Mouse (Mus musculus) heart, embryonic 13.5 days (tissue): ENCODE results near the gene Ispd. TPM values are rescaled to one million over a fixed set of nuclear protein-coding genes. Genes with fewer than 3 reads are reported as not detected.

Experiments
- ATAC-seq: fragments of 200-750 bp; cut with Nextera tagmentation; 2 replicates; pipeline ENCODE4 v1.8.0; 2017; ENCODE audit warnings: moderate TSS enrichment; ENCODE audit not compliant: insufficient number of reproducible peaks, low FRiP score, low TSS enrichment; ENCODE audit errors: extremely low read depth
- H3K27ac ChIP-seq: fragments of 300-500 bp; sonication (generic); replicated peaks from 2 replicates; pipeline ENCODE4 v1.5.1; 2015; ENCODE audit warnings: moderate library complexity, mild to moderate bottlenecking, inconsistent platforms
- H3K27me3 ChIP-seq: fragments of 300-500 bp; sonication (generic); replicated peaks from 2 replicates; pipeline ENCODE4 v1.6.1; 2015; ENCODE audit warnings: mild to moderate bottlenecking, inconsistent platforms
- H3K36me3 ChIP-seq: fragments of 300-500 bp; sonication (generic); 2 replicates; pipeline ENCODE4 v1.6.1; 2015; ENCODE audit warnings: mild to moderate bottlenecking, inconsistent platforms
- H3K4me1 ChIP-seq: fragments of 300-500 bp; sonication (generic); 2 replicates; pipeline ENCODE4 v1.6.1; 2015; ENCODE audit warnings: inconsistent platforms
- H3K4me2 ChIP-seq: fragments of 300-500 bp; sonication (generic); 2 replicates; pipeline ENCODE4 v1.6.1; 2015; ENCODE audit warnings: inconsistent platforms, mild to moderate bottlenecking, moderate library complexity
- H3K4me3 ChIP-seq: fragments of 300-500 bp; sonication (generic); 2 replicates; pipeline ENCODE4 v1.5.1; 2015; ENCODE audit warnings: moderate library complexity, mild to moderate bottlenecking, inconsistent platforms
- H3K9ac ChIP-seq: fragments of 300-500 bp; sonication (generic); 2 replicates; pipeline ENCODE4 v1.6.1; 2015; ENCODE audit warnings: inconsistent platforms, mild to moderate bottlenecking, moderate library complexity
- H3K9me3 ChIP-seq: fragments of 300-500 bp; sonication (generic); 2 replicates; pipeline ENCODE4 v1.6.1; 2016; ENCODE audit warnings: inconsistent platforms
- WGBS: fragments of 180-500 bp; shearing (Covaris S2); methylation state at CpG from one replicate; pipeline ENCODE4 v1.1.7; 2015; ENCODE audit warnings: mixed read lengths; 5-methylcytosine and 5-hydroxymethylcytosine counted together
- polyA plus RNA-seq: library from polyadenylated mRNA; unstranded; fragments of >200 nt; fragmentation: Nextera tagmentation; extraction: Ambion mirVana; gene quantifications from 2 replicates; pipeline ENCODE4 v1.2.1, GENCODE M21; 2015

The Ispd gene
- polyA plus RNA-seq, 1 experiment from 2014 or later, result 9.9 TPM

DNA sequence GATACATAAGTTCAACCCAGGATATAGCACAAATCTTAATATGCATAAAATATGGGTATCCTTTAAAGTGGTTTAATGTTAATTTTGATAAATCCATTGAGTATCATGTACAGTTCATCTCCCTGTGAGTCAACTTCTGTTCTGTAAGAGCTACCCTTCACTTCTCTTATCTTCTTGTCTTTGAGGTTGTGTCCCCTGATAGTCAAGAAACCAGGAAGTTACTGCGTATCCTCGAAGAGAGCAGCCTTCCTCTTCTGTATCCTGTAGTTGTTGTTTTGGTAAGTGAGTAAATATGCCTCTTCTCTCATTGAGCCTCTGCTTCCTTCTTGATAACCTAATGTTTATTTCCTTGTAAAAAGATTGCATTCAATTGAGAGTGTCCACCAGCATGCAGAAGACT is 140.5 kb downstream of the Ispd start:
- Histone ChIP-seq H3K4me2 (no peak overlapping the region), H3K27me3 (no peaks in the 10 kb centered on the region), H3K36me3 (no peaks in the 10 kb centered on the region), H3K4me3 (no peak overlapping the region), H3K9ac (no peak overlapping the region), H3K4me1 (0 out of 2 replicates have a peak, but pooled peaks cover 5% of the 10 kb centered on the region), H3K27ac (no peak overlapping the region), H3K9me3 (no peaks in the 10 kb centered on the region)
- WGBS, result 50% methylated on average over 2 of the region's 2 CpGs
- no peak for ATAC-seq

- H3K4me1 ChIP-seq, result 0 out of 2 replicates have a peak, but pooled peaks cover 5% of the 10 kb centered on the region
Observed at GRCm38 (mm10) chr12:36523515-36523914, 142.3 kb downstream of the Ispd start.

GRCm38 (mm10) chr12:36530920-36531319 is 149.7 kb downstream of the Ispd start:
- Histone ChIP-seq H3K9me3 (no peaks in the 10 kb centered on the region), H3K36me3 (no peaks in the 10 kb centered on the region), H3K4me1 (no peaks in the 10 kb centered on the region), H3K4me2 (no peak overlapping the region), H3K4me3 (no peak overlapping the region), H3K27ac (no peak overlapping the region), H3K27me3 (no peaks in the 10 kb centered on the region), H3K9ac (no peak overlapping the region)
- no peak for ATAC-seq
- 77% methylated on average over 2 of the region's 2 CpGs for WGBS

More at GRCm38 (mm10) chr12:36523515-36523914, 142.3 kb downstream of the Ispd start:
- no peaks in the 10 kb centered on the region for H3K27me3 ChIP-seq
- no peak overlapping the region for H3K4me3 ChIP-seq
- H3K27ac ChIP-seq, result no peak overlapping the region
- 56% methylated on average over 2 of the region's 2 CpGs for WGBS
- ATAC-seq, result no peak
- no peaks in the 10 kb centered on the region for H3K9me3 ChIP-seq
- no peaks in the 10 kb centered on the region for H3K36me3 ChIP-seq
- H3K9ac ChIP-seq, result no peak overlapping the region
- no peak overlapping the region for H3K4me2 ChIP-seq

DNA sequence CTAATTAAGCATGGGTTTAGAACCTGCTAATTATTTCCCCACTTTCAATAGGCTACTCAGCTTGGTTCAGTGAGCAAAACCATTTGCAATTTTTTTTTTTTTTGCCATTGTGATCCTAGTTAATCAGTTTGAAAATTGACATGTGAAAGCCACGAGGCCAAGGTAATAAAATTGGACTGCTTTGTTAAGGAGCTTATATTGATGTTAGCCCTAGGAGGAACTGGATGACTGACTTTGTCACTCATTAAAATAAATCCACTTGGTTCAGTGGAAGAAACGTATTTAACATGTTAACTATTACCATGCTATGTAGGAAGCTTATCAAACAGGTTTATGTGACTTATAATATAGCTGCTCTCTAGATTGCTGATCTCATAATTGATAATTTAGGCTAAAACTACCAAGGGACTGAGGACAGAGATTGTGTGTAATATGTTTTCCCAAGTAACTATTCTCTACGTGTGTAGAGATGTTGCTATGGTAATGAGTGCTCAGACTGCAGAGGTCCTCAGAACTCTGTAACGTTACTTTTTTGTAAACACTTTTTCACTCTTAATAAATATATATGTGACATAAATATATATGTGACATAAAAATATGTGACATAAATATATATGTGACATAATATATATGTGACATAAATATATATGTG is 150.3 kb downstream of the Ispd start:
- Histone ChIP-seq H3K4me1 (no peaks in the 10 kb centered on the region), H3K9ac (no peak overlapping the region), H3K4me2 (no peak overlapping the region), H3K27me3 (no peaks in the 10 kb centered on the region), H3K4me3 (no peak overlapping the region), H3K27ac (no peak overlapping the region), H3K9me3 (no peaks in the 10 kb centered on the region), H3K36me3 (no peaks in the 10 kb centered on the region)
- 82% methylated on average over 4 of the region's 4 CpGs for WGBS
- no peak for ATAC-seq

- no peaks in the 10 kb centered on the region for H3K27me3 ChIP-seq
- no peak overlapping the region for H3K4me2 ChIP-seq
- no peaks in the 10 kb centered on the region for H3K36me3 ChIP-seq
- ATAC-seq, result no peak
- no peaks in the 10 kb centered on the region for H3K4me1 ChIP-seq
- 72% methylated on average over 3 of the region's 3 CpGs for WGBS
- no peak overlapping the region for H3K27ac ChIP-seq
- no peak overlapping the region for H3K4me3 ChIP-seq
- H3K9ac ChIP-seq, result no peak overlapping the region
- H3K9me3 ChIP-seq, result no peaks in the 10 kb centered on the region
Observed at GRCm38 (mm10) chr12:36532525-36532924, 151.3 kb downstream of the Ispd start.

- H3K27ac ChIP-seq, result no peak overlapping the region
- ATAC-seq, result no peak
- H3K27me3 ChIP-seq, result no peaks in the 10 kb centered on the region
- WGBS, result 71% methylated on average over 2 of the region's 2 CpGs
- H3K9me3 ChIP-seq, result no peaks in the 10 kb centered on the region
- H3K4me3 ChIP-seq, result no peak overlapping the region
- H3K36me3 ChIP-seq, result no peaks in the 10 kb centered on the region
- H3K4me1 ChIP-seq, result no peaks in the 10 kb centered on the region
- H3K9ac ChIP-seq, result no peak overlapping the region
- no peak overlapping the region for H3K4me2 ChIP-seq
Observed at GRCm38 (mm10) chr12:36533160-36533900, 152.1 kb downstream of the Ispd start.

GRCm38 (mm10) chr12:36534589-36534988 is 153.3 kb downstream of the Ispd start:
- Histone ChIP-seq H3K27ac (no peak overlapping the region), H3K4me1 (no peaks in the 10 kb centered on the region), H3K36me3 (no peaks in the 10 kb centered on the region), H3K9ac (no peak overlapping the region), H3K4me2 (no peak overlapping the region), H3K9me3 (no peaks in the 10 kb centered on the region), H3K27me3 (no peaks in the 10 kb centered on the region), H3K4me3 (no peak overlapping the region)
- 74% methylated on average over 5 of the region's 5 CpGs for WGBS
- ATAC-seq, result no peak

GRCm38 (mm10) chr12:36545318-36545717 is 164.1 kb downstream of the Ispd start:
- Histone ChIP-seq H3K36me3 (no peaks in the 10 kb centered on the region), H3K4me2 (no peak overlapping the region), H3K27me3 (no peaks in the 10 kb centered on the region), H3K9ac (no peak overlapping the region), H3K4me1 (no peaks in the 10 kb centered on the region), H3K4me3 (no peak overlapping the region), H3K27ac (no peak overlapping the region), H3K9me3 (no peaks in the 10 kb centered on the region)
- ATAC-seq, result no peak

DNA sequence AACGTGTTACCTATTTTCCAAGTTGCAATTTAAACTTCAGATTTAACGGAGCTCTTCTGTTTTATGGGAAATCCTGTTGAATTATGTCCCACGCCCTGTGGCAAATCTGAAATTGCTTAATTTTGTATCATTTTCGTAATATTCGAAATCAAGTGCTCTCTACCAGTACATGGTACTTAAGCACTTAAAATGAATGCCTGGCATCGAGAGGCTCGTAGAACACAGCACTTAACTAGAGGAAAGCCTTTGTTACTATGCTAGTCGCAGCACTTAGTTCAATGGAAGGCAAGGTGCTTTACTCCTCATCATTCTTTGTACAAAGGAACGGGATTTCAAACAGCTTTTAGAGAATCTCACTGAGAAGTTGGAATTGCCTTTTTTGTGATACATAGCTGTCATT is 168.2 kb downstream of the Ispd start:
- Histone ChIP-seq H3K9me3 (no peaks in the 10 kb centered on the region), H3K4me1 (no peaks in the 10 kb centered on the region), H3K27ac (no peak overlapping the region), H3K4me3 (no peak overlapping the region), H3K4me2 (no peak overlapping the region), H3K27me3 (no peaks in the 10 kb centered on the region), H3K9ac (no peak overlapping the region), H3K36me3 (no peaks in the 10 kb centered on the region)
- no peak for ATAC-seq
- 83% methylated on average over 9 of the region's 9 CpGs for WGBS

DNA sequence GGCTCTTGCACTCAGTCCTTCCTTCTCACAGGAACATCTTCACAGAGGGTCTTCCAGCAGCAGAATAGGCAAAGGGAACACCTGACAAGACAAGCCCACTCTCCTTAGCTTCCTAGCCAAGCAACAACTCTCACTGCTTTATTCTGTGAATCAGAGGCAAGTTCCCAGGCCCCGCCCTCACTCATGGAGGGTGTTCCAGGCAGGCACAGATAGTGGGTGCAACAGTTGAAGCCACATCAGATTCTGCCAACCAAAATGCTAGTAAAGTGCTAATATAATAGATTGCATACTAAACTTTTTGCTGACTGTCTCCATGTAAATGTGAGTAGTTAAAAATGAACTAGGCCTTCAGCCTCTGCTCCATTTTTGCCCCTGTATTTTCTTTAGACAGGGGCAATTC is 173.4 kb downstream of the Ispd start:
- no peaks in the 10 kb centered on the region for H3K9me3 ChIP-seq
- H3K4me3 ChIP-seq, result no peak overlapping the region
- H3K36me3 ChIP-seq, result no peaks in the 10 kb centered on the region
- H3K27me3 ChIP-seq, result no peaks in the 10 kb centered on the region
- WGBS, result 81% methylated on average over 1 of the region's 1 CpGs
- H3K4me1 ChIP-seq, result no peaks in the 10 kb centered on the region
- ATAC-seq, result no peak
- no peak overlapping the region for H3K27ac ChIP-seq
- no peak overlapping the region for H3K4me2 ChIP-seq
- no peak overlapping the region for H3K9ac ChIP-seq

GRCm38 (mm10) chr12:36564146-36564545 is 182.9 kb downstream of the Ispd start:
- Histone ChIP-seq H3K9me3 (no peaks in the 10 kb centered on the region), H3K4me1 (no peaks in the 10 kb centered on the region), H3K9ac (no peak overlapping the region), H3K4me3 (no peak overlapping the region), H3K4me2 (no peak overlapping the region), H3K36me3 (no peaks in the 10 kb centered on the region), H3K27me3 (no peaks in the 10 kb centered on the region), H3K27ac (no peak overlapping the region)
- WGBS, result 61% methylated on average over 2 of the region's 2 CpGs
- no peak for ATAC-seq

- 74% methylated on average over 1 of the region's 1 CpGs for WGBS
- no peak overlapping the region for H3K9ac ChIP-seq
- no peaks in the 10 kb centered on the region for H3K27me3 ChIP-seq
- no peak overlapping the region for H3K27ac ChIP-seq
- no peaks in the 10 kb centered on the region for H3K4me1 ChIP-seq
- H3K9me3 ChIP-seq, result no peaks in the 10 kb centered on the region
- H3K4me3 ChIP-seq, result no peak overlapping the region
- H3K4me2 ChIP-seq, result no peak overlapping the region
- ATAC-seq, result no peak
- no peaks in the 10 kb centered on the region for H3K36me3 ChIP-seq
Observed at GRCm38 (mm10) chr12:36566974-36567373, 185.7 kb downstream of the Ispd start.
